Mouse (Mus musculus): Measurements from ENCODE around the gene Med10.

The Med10 gene

GRCm38 (mm10) chr13:69832578-69832977 lies 30.4 kb downstream of the Med10 start:
- DNase-seq: peak; percentile 37

GRCm38 (mm10) chr13:69833416-69833815 lies 31.2 kb downstream of the Med10 start:
- no peak for DNase-seq

GRCm38 (mm10) chr13:69845592-69845991 lies 43.4 kb downstream of the Med10 start:
- peak; percentile 29 for DNase-seq

- DNase-seq: no peak
These were observed 47.4 kb downstream of the Med10 start for GRCm38 (mm10) chr13:69849579-69849978.

- DNase-seq: peak; percentile 55
These were observed 50.1 kb downstream of the Med10 start for GRCm38 (mm10) chr13:69852313-69852712.

GRCm38 (mm10) chr13:69853425-69854043 lies 51.3 kb downstream of the Med10 start:
- peak; percentile 39 for DNase-seq

GRCm38 (mm10) chr13:69855941-69856340 lies 53.7 kb downstream of the Med10 start:
- no peak for DNase-seq

- DNase-seq: peak; percentile 58
These were observed 60.1 kb downstream of the Med10 start for GRCm38 (mm10) chr13:69862276-69862675.

- peak; percentile 18 for DNase-seq
These were observed 62.7 kb downstream of the Med10 start for GRCm38 (mm10) chr13:69864911-69865310.

Measured in heart, adult 11 months (tissue).